Comparison of ENCODE assay signal across 11 mouse cellular contexts in genomic region chr4:135912835-135913234, GRCm38 (mm10). TPM values are rescaled to one million over a fixed set of nuclear protein-coding genes. Genes with fewer than 3 reads are reported as not detected.
DNase-seq lines count a peak whose midpoint lies in the region; ATAC-seq and TF ChIP-seq lines count a peak whose summit lies in the region.
"Had no signal": no experiment of that assay in that cellular context is flagged by ENCODE, and none has a peak within 500 bp of the region (broad histone marks: within the 10 kb centered on the region; RNA-seq: fewer than 3 reads in every experiment).

No protein-coding gene starts in this region.

- no peak for DNase-seq in kidney, adult 2 months
- DNase-seq in liver, embryonic 11.5 days (ENCODE audit: low spot score), result no peak
- DNase-seq in adipocyte (ENCODE audit: low spot score), result no peak
- DNase-seq in gastrocnemius, postnatal 36 days, result no peak
- DNase-seq: adrenal gland, adult 2 months had no signal

- WGBS in kidney, adult 2 months, result 56% methylated on average over 3 of the region's 3 CpGs
- WGBS in kidney, embryonic 15.5 days, result 22% methylated on average over 3 of the region's 3 CpGs
- 60% methylated on average over 3 of the region's 3 CpGs for WGBS in forebrain, embryonic 13.5 days
- WGBS in liver, embryonic 11.5 days, result 30% methylated on average over 3 of the region's 3 CpGs
- 13% methylated on average over 3 of the region's 3 CpGs for WGBS in neural tube, embryonic 13.5 days

- peak overlapping the region; percentile 12; the same call in 1 of the 2 replicates for H3K4me3 ChIP-seq in kidney, adult 2 months (ENCODE audit: insufficient read depth, low read depth, low read length)
- no peak overlapping the region for H3K4me3 ChIP-seq in kidney, embryonic 15.5 days (replicated peaks)
- no peak overlapping the region for H3K4me3 ChIP-seq in forebrain, embryonic 13.5 days
- H3K4me3 ChIP-seq in liver, embryonic 11.5 days (ENCODE audit: low read depth, low read length), result peak overlapping the region; percentile 26; the same call in 1 of the 2 replicates
- no peak overlapping the region for H3K4me3 ChIP-seq in neural tube, embryonic 13.5 days
- H3K4me3 ChIP-seq: embryonic facial prominence, embryonic 15.5 days had no signal

- H3K27me3 ChIP-seq in kidney, adult 2 months (replicated peaks; ENCODE audit: control insufficient read depth, insufficient read depth, low read length), result no peaks in the 10 kb centered on the region
- H3K27me3 ChIP-seq in kidney, embryonic 15.5 days, result no peaks in the 10 kb centered on the region
- no peaks in the 10 kb centered on the region for H3K27me3 ChIP-seq in forebrain, embryonic 13.5 days
- no peaks in the 10 kb centered on the region for H3K27me3 ChIP-seq in liver, embryonic 11.5 days (replicated peaks; ENCODE audit: control insufficient read depth, insufficient read depth, low read length)
- H3K27me3 ChIP-seq in neural tube, embryonic 13.5 days, result no peaks in the 10 kb centered on the region
- H3K27me3 ChIP-seq: embryonic facial prominence, embryonic 15.5 days had no signal

- no peak for TF ChIP-seq POLR2A in kidney, adult 2 months (IDR thresholded peaks at IDR 0.05; ENCODE audit: low read depth, low read length)

- H3K9ac ChIP-seq in kidney, embryonic 15.5 days, result no peak overlapping the region
- no peak overlapping the region for H3K9ac ChIP-seq in forebrain, embryonic 13.5 days
- H3K9ac ChIP-seq in liver, embryonic 11.5 days (ENCODE audit: low read depth, low read length), result peak overlapping the region; percentile 34; the same call in 1 of the 2 replicates
- H3K9ac ChIP-seq in neural tube, embryonic 13.5 days, result no peak overlapping the region
- H3K9ac ChIP-seq: embryonic facial prominence, embryonic 15.5 days had no signal

- H3K9me3 ChIP-seq in kidney, embryonic 15.5 days (replicated peaks), result no peaks in the 10 kb centered on the region
- H3K9me3 ChIP-seq in forebrain, embryonic 13.5 days (replicated peaks), result no peaks in the 10 kb centered on the region
- H3K9me3 ChIP-seq in liver, embryonic 11.5 days (ENCODE audit: control insufficient read depth, low read length), result no peaks in the 10 kb centered on the region
- H3K9me3 ChIP-seq in neural tube, embryonic 13.5 days, result no peaks in the 10 kb centered on the region
- H3K9me3 ChIP-seq: embryonic facial prominence, embryonic 15.5 days had no signal

- H3K4me2 ChIP-seq in kidney, embryonic 15.5 days, result no peak overlapping the region
- H3K4me2 ChIP-seq in forebrain, embryonic 13.5 days, result no peak overlapping the region
- H3K4me2 ChIP-seq in liver, embryonic 11.5 days, result peak overlapping the region; percentile 43
- H3K4me2 ChIP-seq in neural tube, embryonic 13.5 days, result no peak overlapping the region
- H3K4me2 ChIP-seq: embryonic facial prominence, embryonic 15.5 days; heart, embryonic 11.5 days had no signal

- no peak overlapping the region for H3K27ac ChIP-seq in kidney, adult 2 months (ENCODE audit: insufficient read depth, low read depth, low read length)
- no peak overlapping the region for H3K27ac ChIP-seq in kidney, embryonic 15.5 days
- H3K27ac ChIP-seq in forebrain, embryonic 13.5 days, result peak overlapping the region; percentile 54
- peak overlapping the region; percentile 70 for H3K27ac ChIP-seq in liver, embryonic 11.5 days (ENCODE audit: low read depth, low read length)
- H3K27ac ChIP-seq in neural tube, embryonic 13.5 days (replicated peaks), result peak overlapping the region; percentile 62
- H3K27ac ChIP-seq: embryonic facial prominence, embryonic 15.5 days had no signal

- intact Hi-C loops in gastrocnemius, postnatal 36 days (cut with DNase I), result no loop called here

- ATAC-seq in kidney, embryonic 15.5 days (replicated peaks; ENCODE audit: low FRiP score), result no peak
- peak; percentile 69 for ATAC-seq in forebrain, embryonic 13.5 days
- peak; percentile 38; the same call in 1 of the 2 replicates for ATAC-seq in liver, embryonic 11.5 days (replicated peaks; ENCODE audit: low FRiP score)
- ATAC-seq in neural tube, embryonic 13.5 days (ENCODE audit: low read depth), result peak; percentile 86
- ATAC-seq in inflammation-experienced regulatory T-cells, adult 6 months, result no peak

- TF ChIP-seq CTCF in kidney, adult 2 months (conservative IDR thresholded peaks at IDR 0.05; ENCODE audit: insufficient read depth, insufficient read length, low read depth, low read length), result no peak

- no peaks in the 10 kb centered on the region for H3K36me3 ChIP-seq in kidney, adult 2 months (ENCODE audit: control insufficient read depth, insufficient read depth, low read length)
- no peaks in the 10 kb centered on the region for H3K36me3 ChIP-seq in kidney, embryonic 15.5 days
- H3K36me3 ChIP-seq in forebrain, embryonic 13.5 days (ENCODE audit: poor library complexity, severe bottlenecking), result no peaks in the 10 kb centered on the region
- H3K36me3 ChIP-seq in liver, embryonic 11.5 days (ENCODE audit: control insufficient read depth, insufficient read depth, low read length), result no peaks in the 10 kb centered on the region
- no peaks in the 10 kb centered on the region for H3K36me3 ChIP-seq in neural tube, embryonic 13.5 days
- H3K36me3 ChIP-seq: embryonic facial prominence, embryonic 15.5 days had no signal

- no peaks in the 10 kb centered on the region for H3K4me1 ChIP-seq in kidney, adult 2 months (ENCODE audit: control insufficient read depth, insufficient read depth, low read length)
- H3K4me1 ChIP-seq in kidney, embryonic 15.5 days, result no peaks in the 10 kb centered on the region
- H3K4me1 ChIP-seq in forebrain, embryonic 13.5 days, result 0 out of 2 replicates have a peak, but pooled peaks cover 7% of the 10 kb centered on the region
- peaks cover 34% of the 10 kb centered on the region for H3K4me1 ChIP-seq in liver, embryonic 11.5 days (replicated peaks; ENCODE audit: control insufficient read depth, insufficient read depth, low read length)
- H3K4me1 ChIP-seq in neural tube, embryonic 13.5 days (replicated peaks), result peaks cover 13% of the 10 kb centered on the region
- H3K4me1 ChIP-seq: embryonic facial prominence, embryonic 15.5 days had no signal

RNA-seq across cellular contexts. Expression of gene Fuca1, which starts 7.7 kb away (rescaled TPM):
- 161 and 226 TPM in 2 replicates for polyA plus RNA-seq in kidney, adult 2 months (2012; rRNA removed)
- 70.1 and 71.8 TPM in 2 replicates for polyA plus RNA-seq in kidney, embryonic 15.5 days (2015; fragmentation: Nextera tagmentation; extraction: Ambion mirVana)
- polyA plus RNA-seq in forebrain, embryonic 13.5 days (2015; fragmentation: Nextera tagmentation; extraction: Ambion mirVana), result 41.7 and 56.6 TPM in 2 replicates
- 39.6 and 47.7 TPM in 2 replicates for polyA plus RNA-seq in liver, embryonic 11.5 days (2014; fragmentation: Nextera tagmentation; extraction: Ambion mirVana)
- polyA plus RNA-seq in neural tube, embryonic 13.5 days (2015; fragmentation: Nextera tagmentation; extraction: Ambion mirVana), result 53.8 and 63.6 TPM in 2 replicates
- 100 to 1,000 TPM in 1 of 3 experiments, 10 to 100 TPM in 2; 81.7 to 101 (median 98.9) TPM for polyA plus RNA-seq in inflammation-experienced regulatory T-cells, adult 6 months (2017; shearing (Covaris generic))
- total RNA-seq in gastrocnemius, postnatal 36 days (2021), result 10 to 100 TPM; 16.4 to 18.7 TPM

RNA-seq across cellular contexts. Expression of gene Cnr2, which starts 17.6 kb away (rescaled TPM):
- polyA plus RNA-seq in kidney, adult 2 months (2012; rRNA removed), result 2.7 and 4.1 TPM in 2 replicates
- 0.64 and 0.95 TPM in 2 replicates for polyA plus RNA-seq in kidney, embryonic 15.5 days (2015; fragmentation: Nextera tagmentation; extraction: Ambion mirVana)
- polyA plus RNA-seq in forebrain, embryonic 13.5 days (2015; fragmentation: Nextera tagmentation; extraction: Ambion mirVana), result 0.13 and 0.21 TPM in 2 replicates
- polyA plus RNA-seq in liver, embryonic 11.5 days (2014; fragmentation: Nextera tagmentation; extraction: Ambion mirVana), result 6.3 and 7.1 TPM in 2 replicates
- 0.12 and 0.25 TPM in 2 replicates for polyA plus RNA-seq in neural tube, embryonic 13.5 days (2015; fragmentation: Nextera tagmentation; extraction: Ambion mirVana)
- polyA plus RNA-seq in inflammation-experienced regulatory T-cells, adult 6 months (2017; shearing (Covaris generic)), result 1 to 10 TPM; 1.9 to 8.0 (median 7.0) TPM
- total RNA-seq in gastrocnemius, postnatal 36 days (2021), result under 1 TPM; 0.07 to 0.08 TPM

RNA-seq across cellular contexts. Expression of gene Hmgcl, which starts 33.4 kb away (rescaled TPM):
- 175 and 199 TPM in 2 replicates for polyA plus RNA-seq in kidney, adult 2 months (2012; rRNA removed)
- polyA plus RNA-seq in kidney, embryonic 15.5 days (2015; fragmentation: Nextera tagmentation; extraction: Ambion mirVana), result 77.2 and 80.2 TPM in 2 replicates
- 56.2 and 57.1 TPM in 2 replicates for polyA plus RNA-seq in forebrain, embryonic 13.5 days (2015; fragmentation: Nextera tagmentation; extraction: Ambion mirVana)
- 97.1 and 104 TPM in 2 replicates for polyA plus RNA-seq in liver, embryonic 11.5 days (2014; fragmentation: Nextera tagmentation; extraction: Ambion mirVana)
- 58.2 and 59.6 TPM in 2 replicates for polyA plus RNA-seq in neural tube, embryonic 13.5 days (2015; fragmentation: Nextera tagmentation; extraction: Ambion mirVana)
- 10 to 100 TPM; 70.5 to 83.4 (median 77.2) TPM for polyA plus RNA-seq in inflammation-experienced regulatory T-cells, adult 6 months (2017; shearing (Covaris generic))
- total RNA-seq in gastrocnemius, postnatal 36 days (2021), result 10 to 100 TPM; 38.7 to 39.0 TPM

RNA-seq across cellular contexts. Expression of gene Pnrc2, which starts 39.2 kb away (rescaled TPM):
- polyA plus RNA-seq in kidney, adult 2 months (2012; rRNA removed), result 17.7 and 23.3 TPM in 2 replicates
- 194 and 213 TPM in 2 replicates for polyA plus RNA-seq in kidney, embryonic 15.5 days (2015; fragmentation: Nextera tagmentation; extraction: Ambion mirVana)
- polyA plus RNA-seq in forebrain, embryonic 13.5 days (2015; fragmentation: Nextera tagmentation; extraction: Ambion mirVana), result 180 and 185 TPM in 2 replicates
- polyA plus RNA-seq in liver, embryonic 11.5 days (2014; fragmentation: Nextera tagmentation; extraction: Ambion mirVana), result 133 and 147 TPM in 2 replicates
- 109 and 122 TPM in 2 replicates for polyA plus RNA-seq in neural tube, embryonic 13.5 days (2015; fragmentation: Nextera tagmentation; extraction: Ambion mirVana)
- polyA plus RNA-seq in inflammation-experienced regulatory T-cells, adult 6 months (2017; shearing (Covaris generic)), result 100 to 1,000 TPM; 177 to 235 (median 211) TPM
- total RNA-seq in gastrocnemius, postnatal 36 days (2021), result 10 to 100 TPM; 25.4 to 31.2 TPM

RNA-seq across cellular contexts. Expression of gene Gale, which starts 50.7 kb away (rescaled TPM):
- 12.9 and 13.4 TPM in 2 replicates for polyA plus RNA-seq in kidney, adult 2 months (2012; rRNA removed)
- 35.2 and 36.7 TPM in 2 replicates for polyA plus RNA-seq in kidney, embryonic 15.5 days (2015; fragmentation: Nextera tagmentation; extraction: Ambion mirVana)
- 28.7 and 33.6 TPM in 2 replicates for polyA plus RNA-seq in forebrain, embryonic 13.5 days (2015; fragmentation: Nextera tagmentation; extraction: Ambion mirVana)
- polyA plus RNA-seq in liver, embryonic 11.5 days (2014; fragmentation: Nextera tagmentation; extraction: Ambion mirVana), result 47.7 and 49.8 TPM in 2 replicates
- polyA plus RNA-seq in neural tube, embryonic 13.5 days (2015; fragmentation: Nextera tagmentation; extraction: Ambion mirVana), result 39.0 and 42.5 TPM in 2 replicates
- 10 to 100 TPM; 14.2 to 26.3 (median 19.0) TPM for polyA plus RNA-seq in inflammation-experienced regulatory T-cells, adult 6 months (2017; shearing (Covaris generic))
- under 1 TPM; 0.49 to 0.69 TPM for total RNA-seq in gastrocnemius, postnatal 36 days (2021)

Comparison
In these comparisons a context has a peak if more than half of its experiments do, and no peak if none do; other contexts are left out.
1. H3K4me3 ChIP-seq: peak in kidney, adult 2 months (single experiment) and liver, embryonic 11.5 days (single experiment); none in kidney, embryonic 15.5 days (single experiment), forebrain, embryonic 13.5 days (single experiment) and neural tube, embryonic 13.5 days (single experiment).
2. H3K27ac ChIP-seq: peak in forebrain, embryonic 13.5 days (single experiment), liver, embryonic 11.5 days (single experiment) and neural tube, embryonic 13.5 days (single experiment); none in kidney, adult 2 months (single experiment) and kidney, embryonic 15.5 days (single experiment).
3. ATAC-seq: peak in forebrain, embryonic 13.5 days (single experiment), liver, embryonic 11.5 days (single experiment) and neural tube, embryonic 13.5 days (single experiment); none in kidney, embryonic 15.5 days (single experiment) and inflammation-experienced regulatory T-cells, adult 6 months (single experiment).